Mouse (Mus musculus) liver, embryonic 12.5 days (tissue): Measurements from ENCODE around the gene Poldip2. TPM values are rescaled to one million over a fixed set of nuclear protein-coding genes. Genes with fewer than 3 reads are reported as not detected.
"Not testable (repeated sequence)": the region's sequence is repeated elsewhere in the genome, so short reads cannot be mapped to it uniquely, and the experiment has no call there.

Source experiments
- ATAC-seq: fragments of 200-750 bp; cut with Nextera tagmentation; 2 replicates; pipeline ENCODE4 v1.8.0; 2017; ENCODE audit warnings: moderate number of reproducible peaks, mild to moderate bottlenecking, moderate library complexity
- H3K27ac ChIP-seq: fragments of 300-500 bp; sonication (generic); 2 replicates; pipeline ENCODE4 v1.5.1; 2016; ENCODE audit warnings: mild to moderate bottlenecking
- H3K27me3 ChIP-seq: fragments of 300-500 bp; sonication (generic); replicated peaks from 2 replicates; pipeline ENCODE4 v1.6.1; 2016; ENCODE audit warnings: mild to moderate bottlenecking, moderate library complexity
- H3K36me3 ChIP-seq: fragments of 300-500 bp; sonication (generic); 2 replicates; pipeline ENCODE4 v1.6.1; 2016; ENCODE audit warnings: mild to moderate bottlenecking, moderate library complexity
- H3K4me1 ChIP-seq: fragments of 300-500 bp; sonication (generic); 2 replicates; pipeline ENCODE4 v1.6.1; 2016
- H3K4me2 ChIP-seq: fragments of 300-500 bp; sonication (generic); 2 replicates; pipeline ENCODE4 v1.6.1; 2016; ENCODE audit warnings: mild to moderate bottlenecking, moderate library complexity
- H3K4me3 ChIP-seq: fragments of 300-500 bp; sonication (generic); 2 replicates; pipeline ENCODE4 v1.5.1; 2016; ENCODE audit warnings: mild to moderate bottlenecking, moderate library complexity
- H3K9ac ChIP-seq: fragments of 300-500 bp; sonication (generic); 2 replicates; pipeline ENCODE4 v1.6.1; 2016; ENCODE audit warnings: mild to moderate bottlenecking, moderate library complexity
- H3K9me3 ChIP-seq: fragments of 300-500 bp; sonication (generic); replicated peaks from 2 replicates; pipeline ENCODE4 v1.6.1; 2016; ENCODE audit warnings: mild to moderate bottlenecking, moderate library complexity
- WGBS: fragments of 180-500 bp; shearing (Covaris S2); methylation state at CpG from one replicate; pipeline ENCODE4 v1.1.7; 2016; ENCODE audit not compliant: insufficient replicate concordance; 5-methylcytosine and 5-hydroxymethylcytosine counted together
- polyA plus RNA-seq: library from polyadenylated mRNA; unstranded; fragments of >200 nt; fragmentation: Nextera tagmentation; extraction: Ambion mirVana; gene quantifications from 2 replicates; pipeline ENCODE4 v1.2.1, GENCODE M21; 2016

Gene Poldip2
- polyA plus RNA-seq, 1 experiment from 2014 or later = 96.7 TPM

- not testable (repeated sequence) for H3K4me3 ChIP-seq, H3K27ac ChIP-seq, H3K4me2 ChIP-seq, H3K9ac ChIP-seq, ATAC-seq, H3K27me3 ChIP-seq, H3K9me3 ChIP-seq
- H3K36me3 ChIP-seq = peaks cover 34% of the 10 kb centered on the region
- H3K4me1 ChIP-seq = peaks cover 12% of the 10 kb centered on the region
- 68% methylated on average over 10 of the region's 10 CpGs for WGBS
These were observed 19.5 kb downstream of the Poldip2 start for GRCm38 (mm10) chr11:78531515-78531914.

DNA sequence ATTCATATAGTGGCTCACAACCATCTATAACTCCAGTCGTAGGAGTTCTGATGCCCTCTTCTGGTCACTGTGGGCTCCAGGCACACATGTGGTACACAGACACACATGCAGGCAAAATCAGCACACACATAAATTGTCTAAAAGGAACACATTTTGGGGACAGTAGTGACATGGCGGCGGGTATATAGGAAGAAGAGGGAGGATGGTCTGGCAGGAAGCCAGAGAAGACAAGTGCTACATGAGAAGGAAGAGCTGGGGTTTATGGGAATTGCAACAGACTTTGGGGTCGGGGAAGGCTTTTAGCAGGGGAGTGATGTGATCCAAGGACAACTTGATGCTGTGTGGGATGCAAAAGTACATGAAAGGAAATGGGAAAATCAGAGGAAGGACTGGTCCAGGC is 22.5 kb downstream of the Poldip2 start:
- H3K9ac ChIP-seq = no peak overlapping the region
- no peaks in the 10 kb centered on the region for H3K27me3 ChIP-seq
- no peak for ATAC-seq
- H3K27ac ChIP-seq = no peak overlapping the region
- peaks cover 19% of the 10 kb centered on the region for H3K36me3 ChIP-seq
- H3K4me2 ChIP-seq = peak overlapping the region; percentile 83
- H3K9me3 ChIP-seq = no peaks in the 10 kb centered on the region
- H3K4me1 ChIP-seq = peaks cover 35% of the 10 kb centered on the region
- WGBS = 79% methylated on average over 4 of the region's 4 CpGs
- H3K4me3 ChIP-seq = no peak overlapping the region

DNA sequence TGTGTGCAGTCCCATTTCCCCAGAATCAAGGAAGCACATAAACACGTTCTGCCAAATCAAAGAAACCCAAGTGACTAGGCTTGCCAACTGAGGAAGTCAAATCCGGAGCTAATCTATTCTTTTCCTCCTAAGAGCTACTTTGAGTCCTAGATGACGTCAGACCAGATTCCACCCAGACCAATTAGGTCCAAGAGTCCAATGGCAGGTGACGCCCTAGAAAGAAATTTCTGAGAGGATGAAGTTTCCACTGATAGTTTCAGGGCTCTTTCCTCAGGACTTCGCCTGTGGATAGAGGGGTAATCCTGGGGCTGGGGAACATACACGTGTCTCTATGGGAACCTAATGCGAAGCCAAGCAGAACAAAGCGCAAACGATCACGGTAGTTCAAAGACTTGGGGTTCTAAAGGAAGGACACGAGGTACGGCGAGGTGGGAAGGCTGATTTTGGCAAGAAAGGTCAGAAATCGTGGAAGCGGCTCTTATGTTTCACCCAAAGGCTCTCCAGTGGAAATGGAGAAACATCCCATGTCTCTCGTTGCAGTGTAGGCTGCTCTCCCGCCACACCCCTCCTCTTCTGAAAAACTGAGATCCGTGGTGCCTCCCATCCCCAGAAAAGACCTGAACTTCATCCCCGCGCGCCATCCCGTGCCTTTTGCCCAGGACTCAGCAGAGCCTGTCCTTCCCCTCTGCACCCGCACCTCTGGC is 23.5 kb downstream of the Poldip2 start:
- peak overlapping the region; percentile 83 for H3K4me2 ChIP-seq
- H3K36me3 ChIP-seq = peaks cover 23% of the 10 kb centered on the region
- peak overlapping the region; percentile 75 for H3K27ac ChIP-seq
- no peaks in the 10 kb centered on the region for H3K27me3 ChIP-seq
- WGBS = 1% methylated on average over 23 of the region's 23 CpGs
- peak overlapping the region; percentile 81 for H3K4me3 ChIP-seq
- peak overlapping the region; percentile 70 for H3K9ac ChIP-seq
- ATAC-seq = no peak
- peaks cover 35% of the 10 kb centered on the region for H3K4me1 ChIP-seq
- H3K9me3 ChIP-seq = no peaks in the 10 kb centered on the region

DNA sequence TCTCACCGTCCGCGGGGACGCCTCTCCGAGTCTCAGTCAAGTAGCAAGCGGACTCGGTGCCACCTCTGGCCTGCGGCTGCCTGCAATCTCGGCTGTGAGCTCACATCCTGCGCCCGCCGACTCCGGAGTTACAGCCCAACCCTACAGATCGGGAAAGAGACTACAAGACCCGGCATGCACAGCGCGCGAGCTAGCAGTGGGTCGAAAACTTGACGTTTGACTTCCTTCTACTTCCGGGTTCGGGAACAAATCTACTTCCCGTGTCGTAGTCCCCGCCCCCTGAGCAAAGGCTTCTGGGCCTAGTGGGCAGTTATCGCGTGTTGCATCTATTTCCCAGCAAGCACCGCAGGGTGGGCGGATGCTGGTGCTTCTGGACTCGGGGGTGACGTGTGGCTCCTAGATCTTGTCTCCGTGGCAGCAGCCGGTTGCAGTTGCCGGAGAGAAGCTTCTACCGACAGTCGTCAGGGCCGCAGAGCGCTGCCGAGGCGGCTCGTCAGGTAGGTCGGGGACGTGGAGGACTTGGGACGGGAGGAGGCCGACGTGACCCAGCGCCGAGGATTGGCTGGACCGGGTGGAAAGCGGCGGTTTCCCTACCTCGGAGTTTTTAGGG is 24.2 kb downstream of the Poldip2 start, which contains the start of the genes Tnfaip1 and Ift20:
Gene Tnfaip1 (minus strand): TSS at position 253 of the 610 bp plus-strand sequence.
Gene Ift20 (plus strand): TSS at position 282 of the 610 bp plus-strand sequence.
- H3K4me2 ChIP-seq = peak within 1 kb of the TSS; percentile 83
- H3K9me3 ChIP-seq = no peaks in the 10 kb centered on the region
- H3K36me3 ChIP-seq = peaks cover 29% of the 10 kb centered on the region
- peak within 1 kb of the TSS; percentile 81 for H3K4me3 ChIP-seq
- peak within 1 kb of the TSS; percentile 88 for H3K9ac ChIP-seq
- H3K27me3 ChIP-seq = no peaks in the 10 kb centered on the region
- peak within 1 kb of the TSS; percentile 89 for H3K27ac ChIP-seq
- ATAC-seq = peak; percentile 97
- peaks cover 35% of the 10 kb centered on the region for H3K4me1 ChIP-seq
- WGBS = under 1% methylated on average over 52 of the region's 52 CpGs

- Histone ChIP-seq H3K27me3 (no peaks in the 10 kb centered on the region), H3K4me2 (peak overlapping the region; percentile 83), H3K4me1 (peaks cover 35% of the 10 kb centered on the region), H3K9ac (peak overlapping the region; percentile 88), H3K9me3 (no peaks in the 10 kb centered on the region), H3K27ac (peak overlapping the region; percentile 89), H3K36me3 (peaks cover 33% of the 10 kb centered on the region), H3K4me3 (peak overlapping the region; percentile 81)
- no peak for ATAC-seq
- 2% methylated on average over 14 of the region's 14 CpGs for WGBS
These were observed 24.7 kb downstream of the Poldip2 start for GRCm38 (mm10) chr11:78536690-78537084.

- ATAC-seq = no peak
- Histone ChIP-seq H3K4me2 (no peak overlapping the region), H3K4me3 (no peak overlapping the region), H3K36me3 (peaks cover 68% of the 10 kb centered on the region), H3K27me3 (no peaks in the 10 kb centered on the region), H3K27ac (no peak overlapping the region), H3K9me3 (no peaks in the 10 kb centered on the region), H3K4me1 (peaks cover 35% of the 10 kb centered on the region), H3K9ac (no peak overlapping the region)
- 74% methylated on average over 3 of the region's 3 CpGs for WGBS
These were observed 28.4 kb downstream of the Poldip2 start for GRCm38 (mm10) chr11:78540358-78540757.

DNA sequence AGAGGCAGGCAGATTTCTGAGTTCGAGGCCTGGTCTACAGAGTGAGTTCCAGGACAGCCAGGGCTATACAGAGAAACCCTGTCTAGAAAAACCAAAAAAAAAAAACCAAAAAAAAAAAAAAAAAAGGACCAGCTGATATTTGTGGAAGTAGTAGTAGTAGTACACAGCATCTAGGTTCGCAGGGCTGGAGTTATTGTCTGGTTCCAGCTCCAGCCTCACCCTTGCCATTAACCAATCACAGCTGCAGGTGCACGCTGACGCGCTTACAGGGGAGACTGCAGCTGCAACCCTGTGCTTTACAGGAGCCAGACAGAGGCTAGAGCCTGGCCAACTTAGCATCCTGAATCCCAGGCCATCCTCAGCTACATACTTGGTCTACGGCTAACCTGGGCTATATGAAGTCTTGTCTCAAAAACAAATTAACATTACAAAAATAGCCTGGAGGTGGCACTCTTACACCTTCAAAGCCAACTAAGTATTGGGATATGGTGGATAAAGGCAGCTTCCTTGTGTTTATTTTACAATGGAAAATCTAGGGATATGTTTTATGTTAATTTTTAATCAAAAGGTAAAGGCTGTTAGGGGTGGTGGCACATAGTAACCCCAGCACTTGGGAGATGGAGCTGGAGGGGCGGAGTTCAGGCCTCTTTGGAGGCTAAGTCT is 32.6 kb downstream of the Poldip2 start:
- 83% methylated on average over 7 of the region's 7 CpGs for WGBS
- Histone ChIP-seq H3K4me3 (no peak overlapping the region), H3K9ac (no peak overlapping the region), H3K27me3 (no peaks in the 10 kb centered on the region), H3K4me1 (peaks cover 42% of the 10 kb centered on the region), H3K36me3 (peaks cover 69% of the 10 kb centered on the region), H3K9me3 (no peaks in the 10 kb centered on the region), H3K27ac (no peak overlapping the region), H3K4me2 (no peak overlapping the region)
- ATAC-seq = no peak

GRCm38 (mm10) chr11:78545181-78545580 is 33.2 kb downstream of the Poldip2 start:
- no peak for ATAC-seq
- Histone ChIP-seq H3K27ac (no peak overlapping the region), H3K36me3 (peaks cover 63% of the 10 kb centered on the region), H3K4me3 (no peak overlapping the region), H3K4me1 (peaks cover 48% of the 10 kb centered on the region), H3K4me2 (no peak overlapping the region), H3K9ac (no peak overlapping the region), H3K9me3 (no peaks in the 10 kb centered on the region), H3K27me3 (no peaks in the 10 kb centered on the region)
- 39% methylated on average over 8 of the region's 8 CpGs for WGBS

DNA sequence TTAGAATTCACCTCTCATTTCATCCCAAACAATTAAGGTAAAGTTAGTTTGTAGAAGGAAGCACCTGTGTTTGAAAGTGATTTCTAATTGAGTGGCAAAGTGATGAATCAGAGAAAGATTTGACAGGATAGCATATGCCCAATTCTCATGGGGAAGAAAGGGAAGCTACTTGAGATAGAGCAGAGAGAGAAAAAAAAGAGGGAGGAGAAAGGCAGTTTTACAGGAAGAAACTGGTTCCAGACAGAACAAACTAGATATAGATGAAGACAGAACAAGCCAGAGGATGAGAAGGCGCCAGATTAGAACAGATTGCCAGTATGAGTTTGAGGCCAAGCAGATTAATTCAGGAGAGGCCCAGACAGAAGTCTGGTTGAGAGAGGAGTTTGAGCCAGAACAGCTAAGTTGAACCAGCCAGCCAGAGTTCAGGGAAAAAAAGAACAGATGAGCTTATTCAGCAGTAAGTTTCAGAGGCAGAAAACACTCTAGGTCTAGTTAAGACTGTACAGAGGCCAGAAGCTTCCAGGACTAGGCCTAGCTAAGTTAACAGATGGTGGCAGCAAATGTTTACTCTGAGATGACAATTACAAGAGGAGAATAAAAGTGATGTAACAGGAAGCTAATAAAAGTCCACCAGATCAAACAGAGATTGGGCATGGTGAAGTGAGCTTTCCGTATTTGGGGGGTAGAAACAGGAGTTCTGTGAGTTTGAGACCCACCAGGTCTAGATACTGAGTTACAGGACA is 35.9 kb downstream of the Poldip2 start:
- H3K9ac ChIP-seq = no peak overlapping the region
- no peaks in the 10 kb centered on the region for H3K9me3 ChIP-seq
- H3K27ac ChIP-seq = peak overlapping the region; percentile 32; the same call in 1 of the 2 replicates
- peaks cover 38% of the 10 kb centered on the region for H3K36me3 ChIP-seq
- H3K4me3 ChIP-seq = no peak overlapping the region
- H3K4me2 ChIP-seq = peak overlapping the region; percentile 91
- H3K27me3 ChIP-seq = no peaks in the 10 kb centered on the region
- H3K4me1 ChIP-seq = peaks cover 56% of the 10 kb centered on the region
- no peak for ATAC-seq
- WGBS = 64% methylated on average over 2 of the region's 2 CpGs

- WGBS = 3% methylated on average over 5 of the region's 5 CpGs
- H3K4me2 ChIP-seq = peak overlapping the region; percentile 91
- peaks cover 23% of the 10 kb centered on the region for H3K36me3 ChIP-seq
- peak overlapping the region; percentile 83 for H3K4me3 ChIP-seq
- H3K4me1 ChIP-seq = peaks cover 56% of the 10 kb centered on the region
- peak overlapping the region; percentile 84 for H3K9ac ChIP-seq
- H3K27ac ChIP-seq = peak overlapping the region; percentile 84
- ATAC-seq = no peak
- H3K27me3 ChIP-seq = no peaks in the 10 kb centered on the region
- H3K9me3 ChIP-seq = 0 out of 2 replicates have a peak, but pooled peaks cover 4% of the 10 kb centered on the region
These were observed 37.5 kb downstream of the Poldip2 start for GRCm38 (mm10) chr11:78549491-78549987.
